Mouse (Mus musculus) CH12F3 (cell line): ENCODE data around the gene Hnrnph1.
"Not testable (repeated sequence)": the region's sequence is repeated elsewhere in the genome, so short reads cannot be mapped to it uniquely, and the experiment has no call there.

Source experiments
- in situ Hi-C: fragments of 300-500 bp; cut with MboI; formaldehyde crosslinking; loops from 2 replicates; pipeline ENCODE4 v1.14.3; 2020; ENCODE audit warnings: low sequenced_read_pairs

Gene Hnrnph1

DNA sequence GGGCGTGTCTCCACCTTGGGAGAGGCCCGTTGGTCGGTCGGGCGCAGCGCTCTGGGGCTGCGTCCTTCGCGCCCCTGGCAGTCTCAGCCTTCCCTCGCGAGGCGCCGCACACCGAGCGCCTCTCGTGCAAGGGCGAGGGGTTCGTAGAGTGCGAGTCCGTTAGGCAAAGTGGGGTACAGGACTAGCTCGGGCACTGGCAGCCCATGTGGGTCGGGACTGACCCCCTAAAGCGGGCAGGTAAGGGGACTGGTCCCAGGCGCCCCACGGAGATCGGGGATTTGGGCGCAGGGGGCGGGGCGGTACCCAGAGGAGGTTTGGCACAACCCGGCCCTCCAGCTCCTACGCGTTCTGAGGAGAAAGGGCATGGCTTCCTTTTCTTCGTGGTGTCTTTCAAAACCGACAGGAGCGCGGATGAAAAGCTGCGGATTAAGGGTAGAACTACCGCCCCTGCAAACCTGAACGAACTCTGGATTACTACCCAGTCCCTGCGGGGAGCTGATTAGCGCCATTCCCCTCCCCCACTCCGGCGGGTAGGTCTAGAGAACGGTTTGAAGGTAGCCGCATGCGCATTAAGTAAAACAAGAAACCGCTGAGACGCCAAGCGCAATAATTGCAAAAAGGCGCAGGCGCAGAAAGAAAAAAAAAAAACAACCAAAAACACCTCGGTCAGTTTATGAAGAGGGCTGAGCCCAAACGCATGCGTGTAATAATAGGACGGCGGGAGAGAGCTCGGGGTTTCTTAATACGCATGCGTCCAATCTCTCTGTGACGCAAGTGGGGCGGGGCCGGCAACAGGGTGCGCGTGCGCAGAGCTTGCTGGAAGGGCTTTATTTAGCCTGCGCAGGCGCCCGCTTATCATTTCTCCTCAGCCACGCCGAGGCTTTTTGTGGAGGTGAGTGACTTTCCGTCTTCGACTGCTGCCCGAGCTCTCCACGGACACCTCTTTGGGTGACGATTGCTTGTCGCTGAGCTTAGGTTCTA lies at the start of gene Hnrnph1:
Gene Hnrnph1, plus strand, starts transcription at position 80 of the 981 bp plus-strand sequence.
- in situ Hi-C loops, result no loop called here

DNA sequence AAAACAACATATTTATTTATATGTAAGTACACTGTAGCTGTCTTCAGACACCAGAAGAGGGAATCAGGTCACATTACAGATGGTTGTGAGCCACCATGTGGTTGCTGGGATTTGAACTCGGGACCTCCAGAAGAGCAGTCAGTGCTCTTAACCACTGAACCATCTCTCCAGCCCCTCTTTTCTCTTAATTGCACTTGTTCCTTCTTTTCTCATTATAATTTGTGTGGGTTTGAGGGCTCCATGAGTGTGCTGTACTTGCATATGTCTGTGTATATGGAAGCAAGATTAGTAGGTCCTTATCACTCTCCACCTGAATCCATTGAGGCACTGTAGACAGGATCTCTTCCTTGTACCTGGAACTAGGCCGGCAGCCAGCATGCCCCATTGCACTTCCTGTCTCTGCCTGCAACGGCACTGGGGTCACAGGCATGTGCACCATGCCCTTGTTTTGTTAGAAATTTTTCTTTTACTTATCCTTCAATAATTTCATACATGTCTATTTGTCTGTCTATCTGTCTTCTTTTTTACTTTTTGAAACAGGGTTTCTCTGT lies 48.6 kb upstream of the Hnrnph1 start:
- in situ Hi-C loops, result no loop called here

DNA sequence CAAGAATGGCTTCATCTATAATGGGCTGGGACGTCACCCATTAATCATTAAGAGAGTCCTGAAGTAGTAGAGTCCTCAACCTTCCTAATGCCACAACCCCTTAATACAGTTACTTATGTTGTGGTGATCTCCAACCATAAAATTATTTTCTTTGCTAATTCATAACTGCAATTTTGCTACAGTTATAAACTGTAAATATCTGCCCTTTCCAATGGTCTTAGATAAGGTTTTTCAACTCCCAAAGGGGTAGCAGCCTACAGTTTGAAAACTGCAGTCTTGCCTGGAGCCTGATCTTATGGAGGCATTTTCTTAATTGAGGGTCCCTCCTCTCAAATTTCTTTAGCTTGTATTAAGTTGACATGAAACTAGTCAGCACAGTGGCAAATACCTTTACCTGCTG lies 47.4 kb upstream of the Hnrnph1 start:
- in situ Hi-C loops, result no loop called here

DNA sequence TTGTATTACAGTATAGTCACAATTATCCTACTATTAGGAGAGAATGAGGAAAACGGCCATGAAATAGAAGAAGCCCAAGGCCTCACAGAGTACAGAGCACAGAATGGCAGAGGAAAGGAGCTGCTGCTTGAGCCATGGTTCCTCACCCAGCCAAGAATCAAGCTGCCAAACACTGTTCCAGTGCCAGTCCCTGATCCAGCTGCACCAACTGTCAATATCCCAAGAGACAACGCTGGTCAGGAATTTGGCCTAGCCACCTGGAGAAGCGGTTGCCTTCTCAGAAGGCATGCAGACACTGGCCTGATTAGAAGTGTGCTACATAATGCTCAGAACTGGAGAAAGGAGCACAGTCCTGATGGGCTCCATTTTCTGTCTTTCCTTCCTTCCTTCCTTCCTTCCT lies 43.6 kb upstream of the Hnrnph1 start:
- in situ Hi-C loops, result no loop called here

DNA sequence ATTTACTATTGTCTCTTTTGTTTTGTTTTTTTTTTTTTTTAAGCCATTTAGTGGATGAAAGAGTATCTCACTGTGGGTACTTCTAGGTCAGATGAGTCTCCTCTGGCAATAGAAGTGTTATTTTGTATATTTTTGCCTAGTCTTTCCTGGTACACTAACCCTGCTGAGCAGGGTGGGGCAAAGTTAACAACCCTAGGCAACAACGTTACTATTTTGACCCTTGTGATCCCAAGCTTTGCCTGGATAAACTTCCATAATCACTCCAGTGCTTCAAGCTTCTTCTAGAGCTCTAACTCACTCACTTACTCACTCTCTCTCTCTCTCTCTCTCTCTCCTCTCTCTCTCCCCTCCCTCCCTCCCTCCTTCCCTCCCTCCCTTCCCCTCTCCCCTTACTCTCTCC lies 40.7 kb upstream of the Hnrnph1 start:
- in situ Hi-C loops, result no loop called here

DNA sequence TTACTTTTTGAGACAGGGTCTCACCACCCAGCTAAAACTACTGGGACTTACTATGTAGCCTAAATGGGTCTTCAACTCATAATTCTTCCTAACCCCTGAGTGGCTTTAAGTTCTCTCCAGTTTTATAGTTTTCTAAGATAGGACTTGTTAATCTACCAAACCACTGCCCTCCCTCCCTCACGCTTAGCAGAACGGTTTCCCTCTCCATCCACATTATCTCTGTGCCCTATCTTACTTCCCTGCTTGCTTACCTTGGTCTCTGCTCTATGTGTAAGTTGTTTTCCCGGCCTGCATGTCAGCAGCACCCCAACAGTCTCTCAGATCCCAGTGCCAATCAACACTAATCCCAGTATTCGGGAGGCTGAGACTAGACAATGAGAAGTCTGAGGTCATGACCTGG lies 39.9 kb upstream of the Hnrnph1 start:
- in situ Hi-C loops, result no loop called here

DNA sequence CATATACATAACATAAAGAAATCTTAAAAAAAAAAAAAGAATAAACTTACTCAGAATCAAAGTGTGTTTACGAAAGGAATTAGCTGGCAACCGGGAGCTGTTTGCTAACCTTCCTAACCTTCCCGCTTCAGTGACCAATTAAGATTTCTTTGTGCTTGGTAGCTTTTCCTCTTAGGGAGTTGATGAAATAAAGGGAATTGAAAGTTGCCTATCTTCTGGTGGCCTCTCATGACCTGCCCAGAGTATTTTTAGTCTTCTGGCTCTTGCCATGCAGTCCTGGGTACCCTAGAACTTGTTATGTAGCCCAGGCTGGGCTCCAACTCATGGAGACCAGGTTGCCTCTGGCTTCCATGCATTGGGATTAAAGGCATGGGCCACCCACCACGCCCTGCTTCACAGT lies 31.3 kb upstream of the Hnrnph1 start:
- in situ Hi-C loops, result no loop called here

DNA sequence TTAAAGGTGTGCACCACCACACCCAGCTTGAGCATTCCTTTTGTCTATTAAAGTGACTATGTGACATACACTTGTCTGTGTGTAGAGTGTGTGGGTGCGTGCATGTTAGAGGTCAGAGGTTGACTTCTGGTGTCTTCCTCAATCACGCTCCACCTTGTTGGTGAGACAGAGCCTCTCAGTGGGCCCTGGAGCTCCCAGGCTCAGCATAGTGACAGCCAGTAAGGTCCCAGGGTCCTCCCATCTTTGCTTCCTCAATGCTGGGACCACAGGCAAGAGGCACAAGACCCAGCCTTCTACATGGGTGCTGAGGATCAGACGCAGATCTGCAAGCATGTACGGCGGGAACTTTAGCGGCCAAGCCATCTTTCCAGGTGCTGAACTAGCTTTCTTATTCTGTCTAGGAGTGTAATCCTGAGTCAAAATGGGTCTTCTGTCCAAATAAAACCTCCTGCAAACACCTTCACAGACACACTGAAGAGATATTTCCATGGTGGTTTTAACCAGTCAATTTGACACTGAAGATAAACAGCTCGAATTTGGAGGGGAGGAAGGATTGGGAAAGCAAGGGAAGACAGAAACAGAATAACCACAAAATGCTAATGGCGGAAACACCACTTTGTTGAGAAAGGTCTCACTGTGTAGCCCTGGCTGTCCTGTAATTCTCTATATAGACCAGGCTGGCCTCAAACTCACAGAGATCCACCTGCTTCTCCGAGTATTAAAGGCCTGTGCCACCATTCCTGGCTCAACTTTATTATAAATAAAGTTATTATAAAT lies 30.3 kb upstream of the Hnrnph1 start:
- in situ Hi-C loops, result no loop called here

DNA sequence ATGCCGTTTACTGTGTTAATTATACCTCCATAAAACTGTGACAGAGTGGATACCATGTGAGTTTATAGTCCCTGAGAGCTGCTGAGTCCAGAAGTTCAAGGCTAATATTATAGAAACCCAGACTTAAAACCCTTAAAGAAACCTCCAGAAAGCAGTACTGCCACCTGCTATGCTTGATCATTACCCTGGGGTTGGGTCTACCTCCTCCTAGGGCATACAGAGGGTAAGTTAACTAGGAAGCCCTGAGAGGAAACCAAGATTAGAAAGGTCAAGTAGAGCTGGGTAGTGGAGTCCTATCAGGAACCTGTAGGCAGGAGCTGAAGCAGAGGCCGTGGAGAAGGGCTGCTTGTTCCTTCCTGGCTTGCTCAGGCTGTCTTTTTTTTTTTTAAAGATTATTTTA lies 24.6 kb upstream of the Hnrnph1 start:
- in situ Hi-C loops, result no loop called here

DNA sequence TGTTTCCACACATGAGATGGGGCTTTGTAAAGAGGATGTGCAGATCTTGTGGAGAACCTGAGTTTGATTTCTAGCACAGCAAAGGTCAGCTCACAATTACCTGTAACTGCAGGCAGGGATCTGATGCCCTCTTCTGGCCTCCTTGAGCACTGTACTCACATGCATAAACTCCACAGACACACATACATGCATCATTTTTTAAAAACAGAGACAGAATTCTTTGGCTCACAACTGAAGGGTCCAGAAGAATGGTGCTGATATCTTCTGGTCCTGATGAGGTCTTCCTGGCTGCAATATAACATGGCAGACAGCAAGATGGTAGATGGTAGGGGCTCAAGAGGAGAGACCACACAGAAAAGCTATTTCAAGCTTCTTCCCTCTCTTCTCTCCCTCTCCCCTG lies 22.6 kb upstream of the Hnrnph1 start, which contains the start of gene Cby3:
Gene Cby3, plus strand, starts transcription at position 301 of the 400 bp plus-strand sequence.
- in situ Hi-C loops, result no loop called here

DNA sequence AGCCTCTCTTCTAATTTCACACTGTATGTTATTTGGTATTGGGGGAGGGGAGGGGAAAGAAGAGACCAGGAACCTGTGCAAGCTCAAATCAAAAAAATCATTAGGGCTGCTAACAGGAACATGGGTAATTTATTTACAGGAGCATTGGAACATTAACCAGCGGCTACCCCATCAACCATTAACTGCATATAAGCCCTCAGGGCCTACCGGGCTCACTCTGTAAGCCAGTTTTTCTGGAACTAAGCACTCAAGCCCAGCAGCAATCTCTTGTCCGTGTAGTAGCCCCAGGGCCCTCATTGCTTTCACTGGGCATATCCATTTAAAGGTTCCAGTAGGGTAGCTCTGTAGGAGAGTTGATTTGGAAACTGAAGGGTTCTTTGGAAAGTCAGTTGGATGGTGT lies 21.9 kb upstream of the Hnrnph1 start:
- in situ Hi-C loops, result no loop called here

DNA sequence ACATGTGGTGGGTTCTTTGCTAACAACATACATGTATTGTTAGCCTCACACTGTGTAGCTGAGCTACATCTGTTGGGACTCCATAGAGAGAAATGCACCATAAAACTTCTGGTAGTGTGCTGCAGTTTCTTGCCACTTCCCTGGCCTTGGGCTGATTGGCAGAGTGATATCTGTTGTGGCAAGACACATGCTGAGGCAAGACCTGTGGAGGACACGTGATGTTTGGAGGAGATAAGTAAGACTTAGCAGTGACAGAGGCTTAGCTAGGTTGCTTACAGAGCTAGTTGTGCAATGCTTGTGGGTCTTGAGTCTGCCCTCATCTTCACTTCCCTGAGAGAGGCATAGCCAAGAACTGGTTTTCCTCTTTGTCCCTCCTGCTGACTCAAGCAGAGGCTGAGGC lies 21.4 kb upstream of the Hnrnph1 start:
- in situ Hi-C loops, result no loop called here

DNA sequence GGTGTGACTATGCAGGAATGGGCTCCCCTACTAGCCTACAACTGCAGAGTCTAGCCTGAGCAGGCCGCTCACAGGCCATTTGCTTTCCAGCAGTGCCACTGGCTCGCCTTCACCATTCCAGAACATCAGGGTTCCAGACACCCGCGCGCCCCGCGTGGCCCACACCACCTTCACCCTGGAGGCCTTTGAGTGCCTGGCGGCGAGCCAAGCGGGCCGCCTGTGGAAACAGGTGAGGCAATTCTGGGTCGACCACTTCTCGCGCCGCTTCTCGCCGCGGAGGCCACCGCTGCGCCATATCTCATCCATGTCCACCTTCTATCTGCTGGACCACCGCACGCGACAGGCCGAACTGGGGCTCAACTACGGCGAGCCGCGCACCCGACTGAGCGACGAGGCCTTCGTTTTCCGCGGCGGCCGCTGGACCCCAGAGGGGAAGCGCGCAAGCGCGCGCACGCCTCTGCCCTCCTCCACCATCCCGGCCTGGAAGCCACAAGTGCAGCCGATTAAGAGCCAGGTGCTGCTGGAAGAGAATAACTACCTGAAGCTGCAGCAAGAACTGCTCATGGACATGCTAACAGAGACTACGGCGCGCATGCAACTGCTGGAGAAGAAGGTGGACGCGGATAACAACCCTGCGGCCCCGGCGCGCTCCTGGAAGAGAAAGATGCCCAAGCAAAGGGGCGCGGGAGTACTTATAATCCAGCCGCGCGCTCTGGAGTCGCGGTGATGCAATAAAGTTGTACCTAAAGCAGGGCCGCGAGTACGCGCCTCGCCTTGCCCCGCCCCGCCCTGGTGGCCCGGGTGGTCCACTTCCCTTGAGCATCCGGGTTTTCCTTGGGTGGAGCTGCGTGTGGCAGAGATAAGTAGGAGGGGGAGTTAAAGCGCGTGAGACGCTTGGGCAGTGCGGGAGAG lies 17.6 kb upstream of the Hnrnph1 start:
- in situ Hi-C loops, result no loop called here

DNA sequence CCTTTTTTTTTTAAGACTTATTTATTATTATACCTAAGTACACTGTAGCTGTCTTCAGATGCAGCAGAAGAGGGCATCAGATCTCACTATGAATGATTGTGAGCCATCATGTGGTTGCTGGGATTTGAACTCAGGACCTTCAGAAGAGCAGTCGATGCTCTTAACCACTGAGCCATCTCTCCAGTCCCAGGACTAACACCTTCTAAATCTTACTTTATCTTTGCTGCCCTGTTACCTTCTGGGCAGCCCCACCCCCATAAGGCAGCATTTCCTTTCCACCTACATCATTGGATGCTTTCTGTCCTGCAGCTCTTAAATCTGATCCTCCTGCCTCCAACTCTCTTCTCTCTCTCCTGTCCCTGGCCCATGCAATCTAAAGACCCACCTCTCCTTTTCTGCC lies 15.5 kb upstream of the Hnrnph1 start:
- in situ Hi-C loops, result not testable (repeated sequence)

DNA sequence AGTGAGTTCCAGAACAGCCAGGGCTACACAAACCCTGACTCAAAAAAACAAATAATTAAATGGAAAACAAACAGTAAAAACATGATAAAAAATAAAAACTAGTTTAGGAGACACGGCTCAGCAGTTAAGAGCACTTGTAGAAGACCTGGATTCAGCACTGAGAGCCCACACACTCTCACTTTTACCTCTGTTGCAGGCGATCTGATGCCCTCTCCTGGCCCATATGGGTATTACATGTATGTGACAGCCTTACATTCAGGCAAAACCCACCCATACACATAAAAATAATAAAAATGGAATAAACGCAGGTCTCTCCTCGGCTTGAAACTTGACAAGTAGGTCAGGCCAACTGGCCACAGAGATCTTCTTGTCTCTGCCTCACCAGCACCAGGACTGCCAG lies 12.2 kb upstream of the Hnrnph1 start:
- in situ Hi-C loops, result no loop called here

DNA sequence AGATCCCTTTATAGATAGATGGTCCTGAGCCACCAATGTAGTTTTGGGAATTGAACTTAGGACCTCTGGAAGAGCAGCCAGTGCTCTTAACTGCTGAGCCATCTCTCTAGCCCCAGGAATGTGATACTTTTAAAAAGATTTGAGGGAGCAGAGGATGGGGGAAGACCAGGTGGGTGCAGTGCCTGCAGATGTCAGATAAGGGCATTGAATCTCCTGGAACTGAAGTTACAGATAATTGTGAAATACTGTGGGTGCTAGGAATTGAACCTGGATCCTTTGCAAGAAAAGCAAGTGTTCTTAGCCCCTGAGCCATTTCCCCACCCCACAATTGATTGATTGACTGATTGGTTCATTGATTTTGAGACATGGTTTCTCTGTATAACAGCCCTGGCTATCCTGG lies 11.5 kb upstream of the Hnrnph1 start:
- in situ Hi-C loops, result no loop called here

DNA sequence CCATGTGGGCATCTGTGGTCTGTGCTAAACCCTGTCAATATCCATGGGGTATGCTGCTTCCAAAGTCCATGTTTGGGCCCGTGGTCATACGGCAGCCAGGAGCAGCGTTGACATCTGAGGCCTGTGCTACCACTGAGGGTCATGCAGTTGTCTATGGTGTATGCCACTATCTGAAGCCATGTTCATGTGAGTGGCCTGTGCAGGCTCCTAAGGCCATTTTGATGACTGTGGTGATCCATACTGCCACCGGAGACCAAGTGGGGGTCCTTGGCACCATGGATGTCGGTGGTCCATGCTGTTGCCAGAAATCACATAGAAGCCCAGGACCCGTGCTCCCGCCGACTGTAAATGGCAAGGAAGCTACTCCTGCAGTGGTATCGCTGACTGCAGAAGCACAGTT lies 9.3 kb upstream of the Hnrnph1 start:
- in situ Hi-C loops, result no loop called here

DNA sequence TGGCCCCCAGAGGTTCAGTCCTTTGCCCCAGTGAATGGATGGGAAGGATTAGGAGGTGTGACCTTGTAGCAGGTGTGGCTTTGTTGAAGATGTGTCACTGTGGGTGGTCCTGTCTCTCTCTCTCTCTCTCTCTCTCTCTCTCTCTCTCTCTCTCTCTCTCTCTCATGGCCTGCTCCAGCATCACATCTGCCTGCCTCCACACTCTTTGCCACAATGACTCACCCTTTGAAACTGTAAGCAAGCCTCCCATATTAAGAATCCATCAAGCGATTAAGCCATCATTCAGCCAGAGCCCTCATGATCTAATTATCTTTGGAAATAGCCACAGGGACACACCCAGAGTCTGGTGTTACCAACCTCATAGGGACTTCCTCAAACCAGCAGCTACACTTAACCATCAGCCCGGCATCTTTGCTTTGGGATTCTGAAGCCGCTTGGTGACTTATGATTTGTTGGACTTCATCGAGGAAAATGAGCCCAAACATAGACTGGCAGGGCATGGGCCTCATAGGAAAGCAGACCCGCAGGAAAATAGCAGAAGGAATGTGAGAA lies 7.4 kb upstream of the Hnrnph1 start:
- in situ Hi-C loops, result no loop called here

DNA sequence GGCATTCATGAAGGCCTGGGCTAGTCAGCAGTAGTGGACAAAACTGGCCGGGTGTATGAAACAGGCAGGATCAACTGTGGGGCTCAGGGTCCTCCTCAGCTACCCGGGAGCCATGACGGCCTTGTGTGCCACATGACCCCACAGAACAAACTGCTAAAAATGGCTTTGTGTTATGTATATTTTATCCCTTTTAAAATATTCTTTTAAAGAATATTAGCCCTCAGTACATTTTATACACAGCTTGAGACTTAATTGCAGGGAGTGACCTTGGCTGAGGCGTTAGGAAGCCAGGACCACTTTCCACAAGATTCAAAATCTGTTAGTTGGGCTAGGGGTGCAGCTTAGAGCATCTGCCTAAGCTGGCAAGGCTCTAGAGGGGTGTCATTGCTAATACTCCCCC lies 5.8 kb upstream of the Hnrnph1 start:
- in situ Hi-C loops, result no loop called here

DNA sequence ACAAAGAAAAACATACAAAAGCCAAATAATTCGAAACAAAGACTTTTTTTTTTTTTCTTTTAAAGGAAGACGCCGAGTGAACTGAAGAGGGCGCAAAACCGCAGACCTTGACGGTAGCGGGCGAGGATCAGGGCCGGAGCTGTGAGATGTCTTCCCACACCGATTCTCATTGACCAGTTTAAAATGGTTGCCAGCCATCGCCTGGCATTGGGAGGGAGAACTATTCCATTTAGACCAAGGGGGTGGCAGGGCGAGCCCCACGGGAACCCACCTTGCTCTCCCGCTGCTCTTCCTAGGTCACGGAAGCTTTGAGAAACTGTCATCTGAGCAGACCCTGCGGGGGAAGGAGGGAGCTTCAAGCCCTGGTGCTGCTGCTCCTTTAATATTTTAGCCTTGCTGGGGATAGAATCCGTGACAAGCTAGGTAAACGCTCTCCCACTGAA lies 5.4 kb upstream of the Hnrnph1 start:
- in situ Hi-C loops, result no loop called here
